Mouse (Mus musculus): ENCODE data around the gene Ninl.

Ninl gene

DNA sequence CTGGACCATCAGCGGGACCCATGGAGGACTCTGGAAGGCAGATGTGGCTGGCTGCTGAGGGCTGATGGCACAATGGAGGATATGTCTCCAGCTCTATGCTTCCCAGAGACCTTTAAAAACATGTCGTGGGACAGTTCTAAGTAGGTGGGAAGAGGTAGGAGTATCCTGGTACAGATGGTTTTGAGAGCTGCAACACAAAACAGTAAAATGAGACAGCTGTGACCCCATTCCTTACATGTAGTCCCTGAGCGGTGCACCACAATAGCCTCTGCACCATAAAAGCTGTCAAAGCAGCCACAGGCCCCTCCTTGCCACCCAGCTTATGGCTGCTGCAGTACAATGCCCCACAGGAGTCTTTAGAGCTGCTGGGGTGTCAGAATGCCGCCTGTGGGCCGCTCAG lies 41.6 kb downstream of the Ninl start:
- DNase-seq (ENCODE audit: low spot score) = no peak

DNA sequence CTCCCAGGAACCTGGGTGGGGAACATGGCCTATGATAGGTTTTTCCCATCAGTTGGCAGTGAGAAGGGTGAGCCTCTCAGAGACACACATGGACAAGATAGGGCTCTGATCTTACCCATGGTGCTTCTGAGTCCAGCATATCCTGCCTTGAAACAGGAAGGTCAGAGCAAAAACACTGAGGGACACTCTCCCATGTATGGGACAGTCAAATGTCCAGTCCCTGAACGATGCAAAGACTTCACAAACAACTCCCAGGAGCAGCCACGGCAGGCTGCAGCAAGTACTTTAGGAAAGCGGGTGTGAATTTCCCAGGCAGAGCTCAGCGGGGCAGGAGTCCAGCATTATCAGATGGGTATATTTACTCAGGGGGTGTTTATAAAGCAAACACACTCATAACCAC lies 43.9 kb downstream of the Ninl start:
- no peak for DNase-seq (ENCODE audit: low spot score)

DNA sequence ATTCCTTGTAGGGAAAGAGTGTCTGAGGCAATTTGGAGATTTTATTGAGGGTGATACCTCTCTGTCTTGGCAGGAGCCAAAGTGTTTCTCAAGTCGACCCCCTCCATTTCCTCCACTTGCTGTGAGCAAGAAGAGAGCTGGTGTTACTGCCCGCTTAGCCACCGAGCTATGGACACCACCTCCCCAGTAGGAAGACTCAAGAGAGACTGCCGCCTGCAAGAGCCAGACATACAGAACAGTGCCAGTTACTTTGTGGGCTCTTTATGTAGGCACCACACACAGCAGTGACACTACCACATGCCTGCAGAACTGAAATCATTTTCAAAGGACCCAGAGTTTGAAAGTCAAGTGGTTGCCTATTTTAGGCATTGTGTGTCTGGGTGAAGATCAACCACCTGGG lies 48.1 kb downstream of the Ninl start:
- DNase-seq (ENCODE audit: low spot score) = no peak

DNA sequence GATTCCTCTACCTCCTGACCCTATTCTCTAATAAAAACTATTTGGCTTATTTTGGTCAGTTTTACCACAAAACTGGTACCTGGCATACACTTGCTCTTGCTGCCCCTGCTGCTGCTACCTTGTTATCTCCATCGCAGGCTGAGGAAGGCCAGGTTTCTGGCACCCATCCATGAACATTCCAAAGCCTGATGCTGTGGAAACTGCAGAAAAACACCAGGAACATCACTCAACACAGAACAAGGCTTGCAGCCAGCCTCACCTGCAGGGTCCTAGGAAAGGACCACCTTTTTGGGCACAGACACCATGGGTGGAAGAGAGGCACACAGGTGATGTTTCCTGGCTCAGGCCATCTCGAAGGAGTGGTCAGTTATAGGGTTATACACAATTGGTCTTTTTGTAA lies 48.7 kb downstream of the Ninl start:
- DNase-seq (ENCODE audit: low spot score) = no peak

DNA sequence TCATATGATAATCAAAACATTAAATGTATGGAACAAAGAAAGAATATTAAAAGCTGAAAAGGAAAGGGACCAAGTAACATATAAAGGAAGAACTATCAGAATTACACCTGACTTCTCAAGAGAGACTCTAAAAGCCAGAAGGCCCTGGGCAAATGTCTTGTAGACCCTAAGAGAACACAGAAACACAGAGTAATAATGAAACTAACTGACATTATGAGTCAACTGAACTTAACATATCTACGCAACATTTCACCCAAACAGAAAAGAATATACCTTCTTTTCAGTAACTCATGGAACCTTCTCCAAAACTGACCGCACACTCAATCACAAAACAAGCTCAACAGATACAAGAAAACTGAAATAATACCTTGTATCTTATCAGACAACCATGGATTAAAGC lies 53.8 kb downstream of the Ninl start:
- DNase-seq (ENCODE audit: low spot score) = no peak

DNA sequence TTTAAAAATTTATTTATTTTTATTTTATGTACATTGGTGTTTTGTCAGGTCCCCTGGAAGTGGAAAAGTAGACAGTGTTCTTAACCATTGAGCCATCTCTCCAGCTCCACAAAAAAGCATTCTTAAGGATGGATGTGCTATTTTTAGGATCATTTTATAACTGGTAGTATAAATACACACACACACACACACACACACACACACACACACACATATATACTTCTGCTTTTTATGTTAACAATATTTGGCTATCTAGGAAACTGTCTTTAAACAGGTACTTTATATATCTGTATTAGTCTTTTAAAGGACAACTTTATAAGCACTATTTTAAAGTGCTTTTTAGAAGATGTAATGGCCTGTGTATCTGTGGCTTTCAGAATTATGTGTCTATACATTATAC lies 57.1 kb downstream of the Ninl start:
- DNase-seq (ENCODE audit: low spot score) = no peak

DNA sequence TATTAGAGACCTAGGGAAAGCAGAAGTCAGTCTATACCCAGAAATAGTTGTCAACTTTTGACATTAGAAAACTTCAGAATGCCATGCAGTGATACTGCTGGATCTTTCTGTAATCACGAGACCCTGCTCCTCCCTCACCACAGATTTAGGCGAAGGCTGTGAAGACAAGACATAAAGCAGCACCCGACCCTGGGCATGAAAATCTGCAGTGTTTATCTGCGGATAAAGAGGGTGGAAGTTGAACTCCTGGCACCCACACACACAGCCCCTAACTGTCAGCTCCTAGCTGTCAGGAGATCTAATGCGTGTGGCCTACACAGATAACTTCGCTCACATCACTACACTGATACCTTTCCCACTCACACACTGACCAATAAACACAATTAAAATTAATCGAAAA lies 57.7 kb downstream of the Ninl start:
- DNase-seq (ENCODE audit: low spot score) = no peak

DNA sequence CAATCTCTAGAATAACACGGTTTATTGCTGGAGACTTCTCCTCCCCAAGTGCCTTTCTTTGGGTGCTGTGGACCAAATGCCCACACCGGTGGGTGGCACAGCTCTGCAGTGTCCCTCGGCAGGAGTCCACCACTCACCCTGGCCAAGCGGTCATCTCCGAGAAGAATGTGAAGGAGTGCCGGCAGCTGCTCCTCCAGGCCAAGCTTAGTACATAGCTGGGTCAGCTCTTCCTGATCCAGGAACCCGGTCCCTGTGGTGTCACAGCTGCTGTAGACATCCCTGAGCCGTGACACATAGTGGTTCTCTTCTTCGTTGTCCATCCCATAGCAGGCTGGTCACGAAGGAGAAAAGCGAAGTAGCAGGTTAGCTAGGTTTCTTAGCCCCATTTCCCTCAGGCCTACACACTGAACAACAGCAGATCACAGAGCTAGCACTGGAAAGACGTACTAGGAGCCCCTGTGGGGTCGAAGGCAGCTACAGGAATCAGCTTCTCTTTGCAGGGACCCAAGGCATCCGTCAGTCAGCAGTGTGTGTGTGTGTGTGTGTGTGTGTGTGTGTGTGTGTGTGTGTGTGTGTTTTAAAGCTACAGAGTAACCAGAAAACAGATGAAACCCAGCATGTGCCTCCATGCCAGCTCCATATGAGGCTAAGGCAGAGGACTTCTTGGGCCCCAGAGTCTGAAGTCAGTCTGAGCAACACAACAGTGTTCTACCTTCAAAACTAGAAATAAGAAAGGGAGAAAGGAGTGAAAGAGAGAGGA lies 59.1 kb downstream of the Ninl start:
- no peak for DNase-seq (ENCODE audit: low spot score)

DNA sequence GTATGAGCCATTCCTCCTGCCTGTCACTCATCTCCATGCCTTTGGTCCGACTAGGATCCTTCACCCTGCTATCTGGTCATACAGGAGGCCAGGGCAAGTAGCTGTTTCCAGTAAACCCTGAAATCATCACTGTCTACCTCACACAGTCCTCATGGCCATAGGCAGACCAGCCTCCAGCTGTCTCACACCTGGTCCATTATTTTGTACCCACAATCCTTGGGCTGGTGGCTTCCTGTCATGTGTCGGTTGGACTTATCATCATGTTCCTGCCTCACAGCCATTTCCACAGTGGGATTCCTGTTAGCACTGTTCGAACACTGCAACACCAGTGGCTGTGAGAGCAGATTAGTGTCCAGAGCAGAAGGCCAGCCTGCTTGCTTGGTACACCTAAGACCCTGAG lies 60.4 kb downstream of the Ninl start:
- no peak for DNase-seq (ENCODE audit: low spot score)

DNA sequence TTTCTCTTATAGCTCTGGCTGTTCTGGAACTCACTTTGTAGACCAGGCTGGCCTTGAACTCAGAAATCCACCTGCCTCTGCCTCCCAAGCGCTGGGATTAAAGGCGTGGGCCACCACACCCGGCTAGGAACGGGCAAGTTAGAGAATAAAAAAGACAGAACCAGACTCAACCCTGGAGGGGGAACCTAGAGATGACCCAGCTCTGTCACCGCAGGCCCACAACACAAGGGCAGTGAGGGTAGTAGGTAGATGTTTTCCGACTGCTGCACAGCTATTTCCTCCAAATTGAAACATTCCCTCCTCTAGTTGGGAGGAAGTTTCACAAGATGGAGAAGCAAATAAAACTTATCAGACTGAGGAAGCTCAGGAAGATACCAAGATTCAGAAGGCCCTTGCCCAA lies 61.5 kb downstream of the Ninl start:
- DNase-seq (ENCODE audit: low spot score) = no peak

DNA sequence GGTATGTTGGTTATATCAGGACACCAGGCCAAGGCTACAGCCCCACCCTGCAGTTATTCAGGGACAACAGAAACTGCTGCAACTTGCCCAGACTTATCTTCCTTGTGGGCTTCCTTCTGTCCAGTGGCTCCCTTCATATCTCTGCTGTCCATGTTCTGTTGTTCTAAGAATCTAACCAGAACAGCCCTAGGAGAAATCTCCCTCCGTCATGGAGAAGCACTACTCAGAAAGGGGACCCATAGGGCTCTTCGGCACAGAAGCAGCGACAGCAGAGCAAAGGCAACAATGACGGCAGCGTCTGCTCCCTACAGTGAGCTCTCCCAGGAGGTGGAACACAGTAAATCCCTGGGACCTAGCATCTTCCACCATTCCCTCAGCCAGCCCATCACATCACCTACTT lies 62.3 kb downstream of the Ninl start:
- no peak for DNase-seq (ENCODE audit: low spot score)

DNA sequence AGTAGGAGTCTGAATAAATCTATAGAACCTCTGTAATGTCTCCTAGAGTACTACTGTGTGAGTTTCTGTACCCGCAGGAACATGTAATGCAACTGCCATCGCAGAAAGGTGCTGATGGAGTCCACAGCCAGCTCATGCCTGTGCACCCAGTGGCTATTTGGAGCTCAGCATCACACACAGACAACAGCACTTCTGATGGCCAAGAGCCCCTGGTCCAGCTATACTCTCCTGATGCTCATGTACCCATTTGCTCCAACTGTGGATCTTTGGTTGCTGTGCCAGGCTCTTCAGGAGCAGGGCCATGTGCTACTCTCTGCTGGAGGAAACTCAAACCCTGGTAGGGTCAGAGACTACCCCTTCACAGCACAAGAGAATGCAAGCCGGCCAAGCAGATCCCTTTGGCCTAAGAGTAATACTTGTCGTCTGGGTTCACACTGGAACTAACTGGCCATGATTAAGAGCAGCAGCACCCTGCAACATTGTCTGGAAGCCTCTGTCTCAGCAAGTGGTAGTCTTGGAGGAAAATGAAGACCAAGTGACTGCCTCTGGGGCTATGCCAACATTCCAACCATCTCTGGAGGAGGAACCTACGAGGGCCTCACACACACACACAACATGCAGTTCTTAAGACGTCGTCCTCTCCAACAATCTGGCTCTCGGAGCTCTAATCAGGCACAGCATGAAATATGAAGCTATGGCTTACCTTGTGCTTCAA lies 65.6 kb downstream of the Ninl start:
- DNase-seq (ENCODE audit: low spot score) = no peak

DNA sequence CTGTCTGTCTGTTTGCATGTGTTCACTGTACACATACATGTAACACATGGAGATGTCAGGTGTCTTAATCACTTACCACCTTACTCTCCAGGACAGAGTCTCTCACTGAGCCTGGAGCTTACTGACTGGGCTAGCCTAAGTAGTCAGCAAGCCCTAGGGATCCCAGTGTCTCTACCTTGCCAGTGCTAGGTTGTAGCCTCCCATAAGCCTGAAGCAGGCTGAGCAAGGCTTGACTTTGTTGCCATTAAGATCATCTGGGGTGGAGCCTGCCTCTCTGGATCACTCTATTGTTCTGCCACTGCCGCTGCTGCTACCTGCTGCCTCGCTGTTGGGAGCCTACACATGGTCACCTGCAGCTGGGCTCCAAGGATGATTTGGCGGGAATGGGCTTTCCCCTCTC lies 66.5 kb downstream of the Ninl start:
- DNase-seq (ENCODE audit: low spot score) = no peak

DNA sequence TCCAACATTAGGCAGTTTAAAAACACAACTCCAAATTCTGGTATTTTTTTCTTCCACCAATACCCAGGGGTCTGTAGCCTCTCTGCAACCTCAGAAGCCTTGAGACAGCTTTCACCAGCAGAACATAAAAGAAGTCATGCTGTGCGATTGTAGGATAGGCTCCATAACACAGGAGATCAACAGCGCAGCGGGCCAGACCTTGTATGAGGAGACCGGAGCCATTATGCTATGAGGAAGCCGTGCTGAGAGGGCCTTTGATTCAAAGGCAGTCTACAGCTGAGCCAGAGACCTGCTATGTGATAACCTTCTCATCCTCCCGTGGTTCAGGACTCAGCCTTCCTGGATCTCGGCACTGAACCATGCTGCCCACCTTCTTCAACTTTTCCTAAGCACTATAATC lies 67.3 kb downstream of the Ninl start:
- no peak for DNase-seq (ENCODE audit: low spot score)

DNA sequence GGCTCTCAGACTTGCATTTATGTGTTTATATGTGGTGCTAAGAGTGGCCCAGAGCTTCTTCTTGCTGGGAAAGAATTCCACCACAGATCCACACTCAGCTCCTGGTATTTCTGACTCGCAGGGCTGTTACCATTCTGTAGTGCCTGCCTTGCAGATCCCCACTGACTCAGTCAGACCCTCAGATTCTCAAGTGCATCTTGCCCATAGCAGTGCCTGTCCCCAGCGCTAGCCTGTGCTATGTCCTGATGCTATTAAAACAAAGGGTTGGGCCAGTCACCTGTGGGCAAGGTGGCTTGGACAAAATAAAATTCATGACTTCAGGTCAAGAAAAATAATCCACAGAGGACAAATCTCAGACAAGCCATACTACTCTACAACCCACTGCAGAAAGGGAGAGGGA lies 70.0 kb downstream of the Ninl start:
- no peak for DNase-seq (ENCODE audit: low spot score)

DNA sequence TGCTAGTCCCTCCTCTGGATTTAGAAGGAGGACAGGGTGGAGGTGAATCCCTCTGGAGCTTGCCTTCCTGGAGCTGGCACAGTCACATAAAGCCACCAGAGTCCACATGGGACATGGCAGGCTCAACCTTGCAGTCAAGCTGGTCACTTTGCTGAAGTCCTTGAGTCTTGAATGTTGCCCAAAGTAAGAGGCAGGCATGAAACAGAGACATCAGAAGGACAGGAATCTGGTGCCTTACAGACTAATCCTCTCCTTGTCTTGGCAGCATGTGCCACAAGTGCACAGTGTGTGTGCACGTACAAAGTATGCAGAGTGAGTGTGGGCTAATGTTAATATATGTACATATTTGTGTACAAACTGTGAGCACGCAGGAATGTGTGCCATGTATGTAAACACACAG lies 71.7 kb downstream of the Ninl start:
- no peak for DNase-seq (ENCODE audit: low spot score)

DNA sequence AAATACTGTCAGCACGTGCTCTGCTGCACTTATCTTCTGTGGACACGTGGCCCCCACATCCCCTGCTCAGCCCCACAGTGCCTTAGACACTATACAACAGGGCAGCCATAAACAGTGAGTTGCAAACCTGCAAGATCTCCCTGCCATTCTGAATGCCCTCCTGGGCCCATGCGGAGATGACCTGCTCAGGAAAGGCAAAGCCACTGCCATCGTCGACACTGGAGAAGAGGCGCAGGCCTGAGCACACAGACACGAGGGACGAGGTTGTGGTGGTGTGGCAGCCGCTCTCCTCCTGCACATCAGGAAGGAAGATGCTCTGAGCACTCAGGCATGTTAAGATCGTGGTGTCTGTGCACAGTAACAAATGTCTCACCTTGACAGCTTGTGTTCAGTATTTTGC lies 73.2 kb downstream of the Ninl start:
- DNase-seq (ENCODE audit: low spot score) = no peak

DNA sequence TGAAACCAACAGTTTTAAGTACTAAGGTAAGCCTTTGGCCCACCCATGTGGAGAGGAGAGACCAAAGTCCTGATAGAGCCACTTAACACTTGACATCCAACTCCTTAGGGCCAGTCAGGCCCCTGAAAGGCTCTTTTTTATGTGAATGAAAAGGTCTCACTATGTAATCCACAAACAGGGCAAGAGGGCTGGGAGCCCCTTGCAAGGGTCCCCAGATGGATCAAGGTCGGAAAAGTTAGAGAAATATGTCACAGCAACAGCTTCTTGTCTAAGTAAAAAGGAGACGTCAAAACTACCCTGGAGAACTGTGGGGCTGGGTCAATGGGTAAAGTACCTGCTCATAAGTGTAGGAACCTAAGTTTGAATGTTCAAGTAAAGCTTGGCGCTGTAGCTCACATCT lies 74.5 kb downstream of the Ninl start:
- DNase-seq (ENCODE audit: low spot score) = no peak

DNA sequence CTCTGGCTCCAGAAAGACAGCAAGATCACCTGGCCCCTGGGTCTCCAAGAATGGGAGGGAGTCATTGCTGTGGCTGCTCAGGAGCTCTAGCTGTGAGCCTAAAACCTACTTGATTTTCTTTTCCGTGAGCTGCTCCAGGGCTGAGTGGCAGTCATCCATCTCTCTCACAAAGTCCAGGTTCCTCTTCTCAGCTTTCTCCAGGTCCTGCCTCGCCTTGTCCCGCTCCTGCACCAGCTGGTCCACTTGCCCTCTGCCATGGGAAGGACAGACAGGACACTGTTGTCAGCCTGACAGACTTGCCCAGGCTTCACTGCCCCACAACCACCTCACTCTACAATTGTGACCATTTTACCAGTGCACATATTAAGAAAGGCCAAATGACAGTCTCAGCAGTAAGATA lies 75.9 kb downstream of the Ninl start:
- no peak for DNase-seq (ENCODE audit: low spot score)

DNA sequence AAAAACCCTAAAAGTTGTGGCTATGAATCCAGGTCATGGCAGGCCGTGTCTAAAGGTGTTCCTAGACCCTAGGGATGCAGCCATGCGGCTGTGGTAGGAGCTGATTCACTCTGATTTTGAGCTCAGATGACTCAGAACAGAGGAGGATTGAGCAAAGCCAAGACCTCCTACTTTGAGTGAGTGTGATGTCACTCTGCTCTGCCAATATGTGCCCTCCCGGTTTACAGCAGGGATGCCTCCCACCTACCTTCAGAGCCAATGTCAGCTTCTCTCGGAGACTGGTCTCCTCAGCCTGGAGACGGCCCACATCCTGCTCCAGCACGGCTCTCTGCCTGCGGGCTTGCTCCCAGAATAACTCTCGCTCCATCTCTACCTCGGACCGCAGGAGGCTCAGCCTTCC lies 79.7 kb downstream of the Ninl start:
- peak; percentile 16 for DNase-seq (ENCODE audit: low spot score)

DNA sequence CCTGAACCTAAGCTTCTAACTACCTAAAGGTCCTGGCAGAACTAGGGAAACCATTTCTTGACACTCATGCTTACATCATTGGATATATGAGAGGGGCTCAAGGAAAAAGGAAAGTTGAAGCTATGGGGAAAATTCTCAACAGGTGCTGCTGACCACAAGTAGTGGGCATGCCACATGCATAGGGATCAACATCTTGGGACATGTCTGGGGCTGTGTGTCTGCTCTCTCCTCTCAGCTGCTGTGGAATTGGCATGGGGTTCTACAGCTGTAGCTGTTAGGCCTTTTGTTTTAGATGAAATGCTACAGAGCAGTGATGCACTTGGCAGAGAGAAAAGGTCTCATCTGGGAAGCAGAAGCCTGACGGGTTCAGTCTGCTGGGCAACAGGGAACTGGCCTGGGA lies 83.3 kb downstream of the Ninl start:
- DNase-seq (ENCODE audit: low spot score) = no peak

DNA sequence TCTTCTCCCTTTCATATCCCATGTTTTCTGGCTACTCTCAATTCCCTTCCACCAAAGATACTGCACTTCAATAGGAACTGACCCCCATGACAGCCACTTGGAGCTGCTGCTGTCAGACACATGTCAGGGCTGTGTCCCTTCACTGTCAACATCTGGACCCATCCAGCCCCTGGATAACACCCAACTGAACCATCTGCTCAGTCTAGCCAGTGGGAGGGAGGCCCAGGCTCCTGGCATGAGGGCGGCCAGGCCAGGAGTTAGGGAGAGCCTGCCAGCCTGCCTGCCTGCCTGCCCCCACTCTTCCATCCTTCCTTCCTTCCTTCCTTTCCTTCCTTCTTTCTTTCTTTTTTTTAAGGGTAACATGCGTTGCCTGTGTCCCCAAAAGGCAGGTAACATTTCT lies 88.0 kb downstream of the Ninl start:
- no peak for DNase-seq (ENCODE audit: low spot score)

DNA sequence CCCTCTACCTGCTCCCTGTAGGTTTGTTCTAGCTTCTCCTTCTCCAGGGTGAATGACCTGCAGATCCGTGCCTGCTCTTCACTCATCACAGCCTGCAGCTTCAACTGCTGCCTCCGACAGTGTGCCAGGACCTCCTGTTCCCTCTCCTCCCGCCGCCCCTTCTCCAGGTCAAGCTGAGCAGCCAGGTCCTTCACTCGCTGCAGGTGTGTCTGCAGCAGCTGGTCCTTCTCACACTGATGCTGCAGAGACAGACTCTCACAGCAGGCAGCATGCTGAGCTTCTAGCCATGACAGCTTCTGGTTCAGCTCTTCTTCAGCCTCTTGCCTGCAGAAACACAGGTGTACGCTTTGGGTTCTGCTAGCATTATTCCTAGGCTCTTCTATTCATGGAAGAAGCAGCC lies 89.1 kb downstream of the Ninl start:
- DNase-seq (ENCODE audit: low spot score) = no peak

DNA sequence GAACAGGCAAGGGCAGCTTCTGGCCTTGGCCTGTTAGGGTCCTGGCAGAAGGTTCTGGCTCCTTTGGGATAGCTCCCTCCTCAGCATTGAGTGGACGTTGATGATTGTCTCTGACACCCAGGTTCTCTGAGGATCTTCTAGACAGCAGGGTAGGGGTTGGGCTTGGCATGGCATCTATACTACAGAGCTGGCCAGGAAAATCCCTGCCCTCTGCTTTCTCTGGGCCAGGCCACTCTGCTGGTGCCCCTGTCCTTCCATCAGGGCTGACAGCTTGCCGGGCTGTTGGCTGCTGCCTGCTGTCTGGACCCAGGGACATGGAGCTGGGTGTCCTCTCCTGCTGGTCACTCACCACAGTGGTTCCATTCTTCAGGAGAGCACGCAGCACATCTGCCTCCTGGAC lies 89.5 kb downstream of the Ninl start:
- no peak for DNase-seq (ENCODE audit: low spot score)
